Mouse (Mus musculus): ENCODE results near the gene Rps16.

DNA sequence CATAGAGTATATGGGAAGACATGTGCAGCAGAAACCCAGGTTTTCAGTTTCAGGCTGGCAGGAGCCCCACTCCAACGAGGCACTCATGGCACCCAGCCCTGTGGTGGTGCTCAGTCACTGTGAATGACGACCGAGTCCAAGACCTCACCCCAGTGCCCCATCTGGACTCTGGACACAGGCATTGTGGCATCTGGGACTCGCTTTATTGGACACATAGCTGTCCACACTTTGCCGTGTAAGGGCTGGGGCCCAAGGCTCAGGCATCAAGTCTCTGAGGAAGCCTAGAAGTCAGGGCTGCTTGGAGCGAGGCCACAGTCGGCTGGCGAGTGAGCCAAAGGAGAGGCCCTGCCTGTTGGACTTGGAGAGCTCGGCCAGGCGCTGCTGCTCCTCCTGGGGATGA lies 44.8 kb upstream of the Rps16 start:
- TF ChIP-seq CTCF (IDR thresholded peaks at IDR 0.05; ENCODE audit: borderline replicate concordance, insufficient read depth, low read length) (no peak), POLR2A (IDR thresholded peaks at IDR 0.05; ENCODE audit: low read depth, low read length) (no peak)
